Mouse (Mus musculus): Measurements from ENCODE around the gene Piga.

GRCm38 (mm10) chrX:164379721-164380120, 39.9 kb upstream of the Piga start:
- no peak for TF ChIP-seq CTCF (IDR thresholded peaks at IDR 0.05; ENCODE audit: extremely low read depth, insufficient read depth, low read length)
- no peak for TF ChIP-seq POLR2A (IDR thresholded peaks at IDR 0.05; ENCODE audit: extremely low read depth, insufficient read depth, low read length)

Data from cortical plate, adult 2 months (tissue).